Mouse (Mus musculus): ENCODE measurements around the gene Fam207a.

The Fam207a gene

DNA sequence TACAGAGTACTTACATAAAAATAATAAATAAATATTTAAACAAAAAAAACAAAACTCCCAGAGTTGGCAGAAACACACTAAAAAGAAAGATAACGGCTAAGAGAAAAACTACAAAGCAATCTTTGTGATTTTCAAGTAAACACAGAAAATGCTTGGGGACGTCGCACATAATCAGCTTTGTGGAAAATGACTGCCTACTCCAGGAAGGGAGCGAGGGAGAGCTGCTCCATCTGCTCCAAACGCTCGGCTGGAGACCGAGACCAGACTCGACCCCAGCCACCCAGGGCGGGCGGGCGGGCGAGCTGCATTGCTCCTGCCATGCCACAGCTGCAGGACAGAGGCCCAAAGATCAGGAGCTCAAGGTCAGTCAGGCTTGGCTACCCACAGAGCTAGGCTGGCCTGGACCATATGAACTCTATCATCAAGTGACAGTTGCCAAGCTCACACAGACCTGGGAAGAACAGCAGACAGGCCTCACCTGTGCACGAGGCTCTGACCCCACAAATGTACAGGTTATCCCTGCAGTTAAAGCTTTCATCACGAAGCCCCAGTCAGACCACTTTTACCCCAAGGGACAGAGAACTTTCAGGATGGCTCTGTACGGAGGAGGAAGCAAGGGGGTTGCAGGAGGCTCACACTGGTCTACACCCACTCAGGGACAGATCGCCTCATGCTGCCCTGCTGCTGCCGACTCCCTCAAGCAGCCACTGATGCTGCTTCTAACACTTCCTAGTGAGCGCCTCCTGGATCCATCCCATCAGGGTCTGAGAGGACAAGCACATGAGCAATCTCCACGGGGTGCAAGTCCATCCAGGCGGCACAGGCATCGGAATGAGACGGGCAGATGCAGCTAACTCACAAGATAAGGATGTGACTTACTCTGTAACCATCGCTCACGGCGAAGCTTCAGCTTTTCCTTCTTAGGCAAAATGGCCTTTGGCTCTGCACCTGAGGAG, 12.3 kb downstream of the Fam207a start:
- DNase-seq (ENCODE audit: extremely low read depth, insufficient read length, low spot score): no peak

DNA sequence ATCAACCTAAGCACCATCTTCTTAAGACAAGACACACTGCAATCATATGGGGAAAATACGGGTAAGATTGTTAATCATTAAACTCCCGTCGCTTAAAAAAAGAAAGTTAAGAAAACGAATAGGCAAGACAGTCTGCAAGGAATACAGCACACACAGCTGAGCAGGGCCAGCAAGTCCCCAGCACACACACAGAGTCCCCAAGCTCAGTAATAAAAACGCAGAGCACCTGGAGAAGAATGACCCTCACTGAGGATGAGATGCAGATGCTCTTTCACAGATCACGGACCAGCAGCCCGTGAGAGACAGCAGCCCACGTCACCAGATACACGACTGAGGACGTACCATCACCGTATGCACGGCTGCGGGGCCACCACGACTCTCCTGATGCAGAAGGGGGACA, 14.9 kb downstream of the Fam207a start:
- DNase-seq (ENCODE audit: extremely low read depth, insufficient read length, low spot score): no peak

DNA sequence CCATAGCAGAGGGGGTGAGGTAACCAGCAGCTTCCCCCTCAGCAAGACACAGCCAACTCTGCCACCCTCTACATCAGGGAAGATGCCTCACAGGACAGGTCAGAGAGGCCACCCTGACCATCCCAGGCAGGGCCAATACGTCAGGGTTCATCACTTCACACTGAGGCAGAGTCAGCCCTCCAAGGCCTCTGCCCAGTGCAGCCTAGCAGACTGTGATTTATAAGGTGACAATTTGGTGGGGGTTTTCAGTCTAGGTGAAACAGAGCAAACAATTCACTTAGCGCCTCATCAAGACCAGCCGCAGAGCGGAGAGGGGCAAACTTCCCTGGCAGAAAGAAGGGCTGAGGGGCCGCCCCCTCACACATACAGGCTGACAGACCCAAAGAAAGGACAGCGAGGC, 17.3 kb downstream of the Fam207a start:
- DNase-seq (ENCODE audit: extremely low read depth, insufficient read length, low spot score): no peak

DNA sequence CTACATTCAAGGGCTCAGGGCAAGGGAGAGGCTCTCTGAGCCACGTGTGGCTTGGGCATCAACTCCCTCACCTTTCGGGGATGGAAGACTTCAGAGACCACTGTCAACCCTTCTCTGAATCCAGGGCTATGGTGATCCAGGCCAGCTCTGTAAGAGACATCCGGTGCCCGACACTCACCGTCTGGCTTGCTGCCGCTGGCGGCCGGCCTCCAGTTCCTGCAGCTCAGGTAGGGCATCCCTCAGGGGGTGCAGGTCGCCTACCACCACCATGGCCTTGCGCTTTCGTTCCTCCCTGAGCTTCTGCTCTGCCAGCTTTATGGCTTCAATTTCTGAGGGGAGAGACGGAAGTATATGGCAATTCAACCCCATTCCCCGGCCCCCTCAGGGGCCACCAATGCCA, 18.4 kb downstream of the Fam207a start:
- DNase-seq (ENCODE audit: extremely low read depth, insufficient read length, low spot score): no peak

DNA sequence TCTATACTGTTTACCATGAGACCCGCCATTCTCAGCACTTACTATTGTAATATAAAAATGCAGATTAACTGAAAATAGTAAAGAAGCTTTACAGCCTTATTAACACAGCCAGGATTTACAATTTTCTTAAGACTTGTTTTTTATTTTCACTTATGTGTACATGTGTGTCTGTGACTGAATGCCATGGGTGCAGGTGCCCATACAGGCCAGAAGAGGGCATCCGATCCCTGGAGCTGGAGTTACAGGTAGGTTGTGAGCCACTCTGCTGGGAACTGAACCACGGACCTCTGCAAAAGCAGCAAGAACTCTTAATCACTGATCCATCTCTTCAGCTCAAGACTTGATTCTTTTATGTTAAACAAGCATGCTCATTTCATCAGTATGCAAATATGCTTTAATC, 22.7 kb downstream of the Fam207a start:
- DNase-seq (ENCODE audit: extremely low read depth, insufficient read length, low spot score): no peak

DNA sequence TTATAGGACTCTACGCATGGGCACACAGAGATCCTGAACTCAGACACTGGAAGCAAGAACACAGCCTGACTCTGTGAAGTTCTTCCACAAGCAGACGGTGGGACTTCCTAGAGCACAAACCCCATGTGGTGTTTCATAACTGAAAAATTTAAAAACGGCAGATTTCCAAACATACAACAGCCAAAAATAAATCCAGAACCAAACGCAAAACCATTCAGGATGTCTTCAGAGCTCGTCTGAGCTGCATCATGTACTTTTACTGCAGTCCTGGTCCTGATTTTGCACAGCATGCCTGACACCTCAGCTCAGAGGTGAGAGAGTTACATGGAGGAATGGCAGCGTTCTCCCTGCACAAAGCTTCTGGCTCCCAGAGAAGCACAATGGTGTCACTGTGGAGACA, 24.0 kb downstream of the Fam207a start:
- DNase-seq (ENCODE audit: extremely low read depth, insufficient read length, low spot score): no peak

DNA sequence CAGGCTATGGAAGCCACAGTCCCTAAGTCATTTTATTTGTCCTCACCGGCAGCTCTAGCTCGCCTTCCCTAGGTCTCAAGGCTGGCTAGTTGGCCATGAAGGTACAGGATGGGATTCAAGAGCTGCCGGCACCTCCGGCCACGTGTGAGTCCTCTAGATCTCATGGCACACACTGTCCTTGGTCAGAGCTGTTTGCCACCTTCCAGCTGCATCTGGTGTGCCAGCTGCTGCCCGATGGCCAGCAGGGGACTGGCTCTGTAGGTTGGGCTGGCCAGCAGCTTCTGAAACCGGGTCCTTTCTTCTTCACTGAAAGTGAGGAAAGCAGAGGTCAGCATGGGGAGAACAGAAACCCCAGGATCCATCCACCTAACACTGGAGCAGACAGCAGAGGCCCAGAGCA, 27.4 kb downstream of the Fam207a start:
- no peak for DNase-seq (ENCODE audit: extremely low read depth, insufficient read length, low spot score)

DNA sequence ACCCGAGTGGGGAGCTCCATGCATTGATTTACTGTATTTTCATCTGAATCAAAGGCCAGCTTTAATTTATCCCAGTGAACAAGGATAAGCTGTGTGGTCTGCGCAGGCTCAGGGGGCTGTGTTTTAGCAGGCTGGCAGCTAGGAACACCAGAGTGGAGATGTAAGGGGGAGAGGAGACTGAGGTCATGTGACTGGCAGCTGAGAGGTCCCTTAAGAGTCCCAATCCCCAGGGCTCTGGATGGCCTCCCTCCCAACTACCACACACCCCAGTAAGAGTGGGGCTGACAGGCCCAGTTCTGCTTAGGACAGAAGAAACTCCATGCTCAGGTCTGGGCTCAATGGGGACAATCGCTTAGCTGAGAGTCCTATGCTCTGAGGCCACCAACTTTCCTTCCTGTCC, 29.8 kb downstream of the Fam207a start:
- no peak for DNase-seq (ENCODE audit: extremely low read depth, insufficient read length, low spot score)

DNA sequence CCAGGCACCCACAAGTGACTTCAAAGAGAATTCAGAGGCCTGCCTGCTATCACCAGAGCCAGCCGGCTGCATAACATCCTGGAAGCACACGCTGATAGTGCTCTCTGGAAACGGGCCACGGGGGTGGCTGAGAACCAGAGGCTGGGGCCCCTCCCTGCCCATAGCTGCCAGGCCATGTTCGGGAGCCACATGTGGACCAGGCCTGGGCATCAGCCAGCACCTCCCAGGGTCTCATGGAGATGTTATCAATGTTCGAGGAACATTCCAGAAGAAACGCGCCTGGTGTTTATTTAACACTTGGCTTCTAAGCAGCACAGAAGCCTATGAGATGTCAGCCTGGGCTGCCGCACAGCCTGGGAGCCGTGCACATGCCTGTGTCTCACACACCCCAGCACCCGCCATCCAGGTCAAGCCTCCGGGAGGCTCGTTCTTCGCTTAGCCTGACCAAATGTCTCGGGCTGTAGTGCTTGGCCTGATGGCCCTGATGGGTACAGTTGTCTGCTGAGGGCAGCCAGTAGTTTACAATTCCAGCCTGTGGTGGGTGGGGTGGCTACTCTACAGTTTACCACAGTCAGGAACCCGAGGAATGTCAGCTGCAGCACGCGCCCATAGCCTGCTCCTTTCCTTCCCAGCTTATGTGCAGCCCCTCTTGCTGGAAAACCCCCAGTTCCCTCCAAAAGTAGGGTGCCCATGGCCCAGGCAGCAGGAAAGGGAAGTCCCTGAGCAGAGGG, 31.2 kb downstream of the Fam207a start:
- DNase-seq (ENCODE audit: extremely low read depth, insufficient read length, low spot score): no peak

DNA sequence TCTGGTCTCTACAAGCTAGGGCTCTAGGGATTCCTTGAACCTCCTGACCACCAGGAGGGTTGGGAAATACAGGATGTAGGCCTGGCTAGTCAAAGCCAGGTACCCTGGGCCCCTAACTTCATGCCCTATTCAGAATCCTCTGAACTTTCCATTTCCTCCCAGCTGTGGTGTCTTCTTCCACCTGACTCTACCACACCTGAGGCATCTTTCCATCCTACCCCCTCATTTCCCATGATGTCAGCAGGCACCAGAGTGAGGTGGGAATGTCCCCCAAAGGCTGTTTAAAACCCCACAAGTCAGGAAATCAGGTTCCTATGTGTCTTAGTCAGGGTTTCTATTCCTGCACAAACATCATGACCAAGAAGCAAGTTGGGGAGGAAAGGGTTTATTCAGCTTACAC, 33.8 kb downstream of the Fam207a start:
- DNase-seq (ENCODE audit: extremely low read depth, insufficient read length, low spot score): no peak

DNA sequence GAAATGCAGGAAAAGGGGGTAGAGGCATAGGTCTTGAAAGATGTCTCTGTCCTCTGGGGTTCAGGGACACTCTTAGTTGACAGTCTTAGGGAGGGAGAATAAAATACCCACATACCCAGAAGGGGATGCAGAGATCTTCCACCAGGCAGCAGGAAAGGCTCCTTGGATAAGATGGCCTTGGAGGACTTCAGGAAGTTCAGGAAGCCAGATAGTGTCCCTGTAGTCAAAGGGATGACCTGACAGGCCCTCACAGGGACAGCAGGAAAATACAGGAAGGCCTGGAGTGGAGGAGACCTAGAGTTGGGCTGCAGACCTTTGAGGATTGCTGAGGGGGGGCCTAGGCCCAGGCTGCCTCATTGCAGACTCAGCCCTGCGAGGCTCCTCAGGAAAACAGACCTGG, 35.6 kb downstream of the Fam207a start:
- no peak for DNase-seq (ENCODE audit: extremely low read depth, insufficient read length, low spot score)

DNA sequence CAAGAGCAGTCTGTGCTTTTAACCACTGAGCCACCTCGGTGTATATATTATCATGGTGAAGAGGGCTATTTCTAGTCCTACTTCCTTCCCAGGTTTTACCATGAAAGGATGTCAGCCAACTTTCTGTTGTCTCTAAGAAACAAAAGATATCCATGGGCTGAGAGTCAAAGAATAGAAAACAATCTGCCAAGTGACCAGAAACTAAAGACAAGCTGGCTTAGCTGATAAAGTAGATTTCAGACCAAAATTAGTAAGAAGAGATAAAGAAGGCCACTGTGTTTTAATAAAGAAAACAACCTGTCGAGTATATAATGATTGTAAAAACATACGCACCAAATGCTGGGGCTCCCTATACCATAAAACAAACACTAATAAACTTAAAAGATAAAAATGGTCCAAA, 38.7 kb downstream of the Fam207a start:
- DNase-seq (ENCODE audit: extremely low read depth, insufficient read length, low spot score): no peak

DNA sequence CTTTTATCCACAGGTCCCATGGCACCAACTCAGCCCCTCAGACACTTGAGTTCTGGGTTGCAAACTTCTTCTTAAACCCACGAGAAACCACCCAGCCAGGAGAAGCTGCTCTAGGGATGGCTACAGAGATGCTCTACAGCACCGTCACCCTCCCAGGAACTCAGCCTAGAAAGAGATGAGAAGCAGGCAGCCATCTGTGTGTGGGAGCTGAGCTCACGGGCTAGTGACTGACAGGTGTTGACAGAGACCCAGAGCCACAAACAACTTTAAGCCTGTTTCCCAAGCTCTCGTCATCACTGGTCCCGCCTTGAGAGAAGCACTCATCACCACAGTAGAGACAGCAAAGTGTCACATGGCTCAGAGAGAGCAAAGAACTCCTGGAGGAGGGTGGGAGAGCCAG, 43.4 kb downstream of the Fam207a start:
- DNase-seq (ENCODE audit: extremely low read depth, insufficient read length, low spot score): no peak

DNA sequence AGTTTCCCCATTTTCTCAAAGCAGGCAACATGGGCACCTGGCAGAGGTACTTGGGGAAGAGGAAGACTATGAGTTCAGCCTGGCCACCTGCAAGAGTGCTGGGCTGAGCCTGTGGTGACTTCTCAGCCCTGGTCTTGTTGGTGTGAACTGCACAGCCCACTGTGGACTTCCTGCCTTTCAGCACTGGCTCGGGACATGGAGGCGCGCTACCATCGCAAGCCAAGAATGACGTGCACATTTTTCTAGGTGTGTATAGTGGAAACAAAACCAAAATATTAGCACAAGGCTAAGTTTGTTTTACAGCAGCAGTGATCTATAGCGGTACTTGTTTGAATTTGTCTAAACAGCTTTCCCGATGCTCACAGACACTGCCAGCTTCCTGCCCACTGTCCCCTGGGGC, 44.1 kb downstream of the Fam207a start:
- no peak for DNase-seq (ENCODE audit: extremely low read depth, insufficient read length, low spot score)

DNA sequence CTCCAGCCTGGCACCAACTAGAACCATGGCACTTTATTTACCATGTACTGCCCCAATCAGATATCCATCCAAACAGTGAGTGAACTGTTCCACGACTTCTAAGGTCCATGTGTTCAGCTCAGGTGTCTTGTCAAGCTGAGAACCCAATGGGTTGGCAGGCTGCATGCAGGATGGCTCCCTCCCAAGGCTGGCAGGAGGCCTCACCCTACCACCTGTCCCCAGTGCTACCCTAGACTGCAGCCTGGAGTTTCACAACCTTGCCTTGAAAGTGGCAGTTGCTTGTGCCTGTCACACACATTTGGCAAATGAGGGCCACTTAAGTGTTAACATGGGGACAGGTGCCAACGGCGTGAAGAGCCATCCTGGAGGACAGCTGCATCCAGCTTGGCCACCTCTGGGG, 44.8 kb downstream of the Fam207a start:
- DNase-seq (ENCODE audit: extremely low read depth, insufficient read length, low spot score): no peak

DNA sequence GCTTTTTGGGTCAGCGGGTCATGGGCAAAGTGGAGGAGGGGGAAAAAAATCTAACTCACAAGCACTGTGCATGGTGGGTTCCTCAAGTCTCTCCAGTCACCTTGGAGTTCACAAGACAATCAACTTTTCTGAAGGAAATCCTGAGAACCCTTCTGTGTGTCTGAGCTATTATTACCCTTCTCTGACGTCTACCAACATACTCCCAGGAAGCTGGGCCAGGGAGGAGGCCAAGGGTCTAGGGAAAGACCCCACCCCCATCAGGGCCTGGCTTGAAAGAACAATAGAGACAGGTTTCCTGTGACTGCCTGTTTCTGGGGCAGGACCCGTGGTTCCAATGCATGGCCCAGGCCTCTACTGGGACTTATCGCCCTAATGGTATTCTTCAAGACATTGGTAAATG, 46.9 kb downstream of the Fam207a start:
- no peak for DNase-seq (ENCODE audit: extremely low read depth, insufficient read length, low spot score)

DNA sequence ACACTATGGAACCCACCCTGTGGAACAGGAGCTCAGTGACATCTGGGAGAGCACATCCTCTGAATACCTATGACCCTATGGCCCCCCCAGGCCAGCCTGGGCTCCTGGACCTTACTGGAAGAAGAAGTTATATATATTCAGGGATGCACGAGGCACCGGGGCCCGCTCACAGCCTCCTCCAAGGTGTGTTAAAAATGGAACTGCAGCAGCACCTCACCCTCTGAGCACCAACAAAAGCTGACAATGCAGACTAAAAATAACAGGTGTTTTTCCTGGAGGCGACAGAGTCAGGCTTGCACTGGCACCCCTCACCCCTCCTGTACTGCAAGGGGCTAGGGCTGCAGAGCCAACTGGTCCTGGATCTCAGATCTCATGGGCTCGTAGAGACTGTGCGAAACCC, 48.2 kb downstream of the Fam207a start:
- DNase-seq (ENCODE audit: extremely low read depth, insufficient read length, low spot score): no peak

DNA sequence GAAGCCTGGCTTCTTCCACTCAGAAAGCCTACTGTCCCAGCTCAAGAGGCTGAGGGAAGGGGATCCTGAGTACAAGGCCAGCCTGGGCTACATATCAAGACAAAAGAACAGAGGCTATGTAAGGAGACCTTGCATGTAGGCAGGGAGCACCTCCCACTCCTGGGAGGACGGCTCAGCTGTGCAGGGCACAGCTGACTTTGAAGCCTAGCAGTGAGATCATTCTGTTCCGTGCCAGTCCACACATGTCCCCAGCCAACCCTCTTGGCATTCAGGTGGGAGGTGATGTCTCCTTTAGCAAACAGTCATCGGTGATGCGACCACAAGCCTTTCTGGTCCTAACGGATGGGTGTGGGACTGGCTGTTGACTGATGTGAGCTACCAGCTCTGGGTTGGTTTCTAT, 49.7 kb downstream of the Fam207a start:
- no peak for DNase-seq (ENCODE audit: extremely low read depth, insufficient read length, low spot score)

DNA sequence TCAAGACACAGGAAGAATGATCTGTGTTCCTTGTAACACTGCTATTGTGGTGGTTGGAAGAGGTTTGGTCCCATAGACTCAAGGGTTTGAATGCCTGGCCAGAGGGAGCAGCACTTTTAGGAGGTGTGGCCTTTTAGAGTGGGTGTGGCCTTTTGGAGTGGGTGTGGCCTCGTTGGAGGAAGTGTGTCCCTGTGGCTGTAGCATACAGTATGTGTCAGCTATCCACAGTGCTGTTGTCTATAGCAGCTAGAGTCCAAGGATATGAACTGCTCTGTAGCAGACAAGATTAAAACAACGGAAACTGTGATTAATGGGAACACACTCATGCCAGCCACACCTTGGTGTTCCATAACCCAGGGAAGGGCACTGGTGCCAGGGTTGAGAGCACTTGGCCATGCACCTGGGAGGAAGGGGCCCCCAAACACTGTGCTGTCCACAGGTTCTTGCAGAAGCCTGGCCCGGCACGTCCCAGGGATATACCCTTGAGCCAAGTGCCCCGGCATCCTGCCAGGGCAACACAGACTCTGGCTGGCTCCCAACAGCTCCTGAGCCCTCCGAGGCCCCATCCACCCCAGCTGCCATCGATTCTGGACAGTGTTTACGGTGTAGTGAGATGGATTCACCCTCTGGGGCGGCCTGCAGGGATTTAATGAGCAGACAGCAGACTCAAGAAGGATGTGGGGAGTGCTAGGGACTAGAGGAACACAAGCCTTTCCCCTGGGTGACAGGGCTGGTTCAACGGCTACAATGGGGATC, 51.2 kb downstream of the Fam207a start:
- DNase-seq (ENCODE audit: extremely low read depth, insufficient read length, low spot score): no peak

DNA sequence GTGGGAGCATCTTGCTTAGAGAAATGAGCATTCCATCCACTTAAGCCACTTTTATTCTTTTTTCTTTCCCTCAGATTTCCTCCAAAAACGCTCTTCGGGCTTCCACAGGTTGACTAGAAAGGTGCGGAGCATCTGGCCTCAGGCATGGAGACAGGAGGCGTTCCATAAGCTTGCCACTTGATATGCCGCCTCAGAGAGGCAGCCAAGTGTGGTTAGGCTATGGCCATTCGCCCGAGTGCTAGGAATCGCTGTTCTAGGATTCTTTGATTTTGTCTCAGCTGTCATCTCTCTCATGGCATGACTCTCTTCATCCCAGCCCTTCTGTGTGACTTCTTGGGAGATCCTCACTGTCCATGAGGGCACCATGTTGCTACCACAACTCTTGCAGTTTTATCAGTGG, 54.4 kb downstream of the Fam207a start:
- no peak for DNase-seq (ENCODE audit: extremely low read depth, insufficient read length, low spot score)

DNA sequence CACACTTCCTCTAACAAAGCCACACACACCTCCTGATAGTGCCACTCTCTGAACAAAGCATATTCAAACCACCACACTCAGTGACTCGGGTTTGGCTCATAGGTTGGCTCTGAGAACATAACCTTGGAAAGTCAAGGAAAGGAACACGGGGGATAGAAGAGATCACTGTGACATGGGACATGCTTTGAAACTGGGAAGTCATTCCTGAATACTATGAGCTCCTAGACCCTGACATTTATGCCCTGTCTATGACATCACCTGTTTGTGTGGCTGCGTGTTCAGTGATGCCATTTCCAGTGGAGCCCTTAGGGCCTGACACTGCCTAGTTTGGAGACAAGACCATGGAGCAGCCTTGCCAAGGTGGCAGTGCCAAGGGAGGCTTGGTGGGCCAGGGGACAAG, 57.9 kb downstream of the Fam207a start:
- no peak for DNase-seq (ENCODE audit: extremely low read depth, insufficient read length, low spot score)

Measured in 3134 (cell line).